Mouse (Mus musculus) cerebellum, adult 2 months (tissue): ENCODE data around the gene Tas1r2. TPM values are rescaled to one million over a fixed set of nuclear protein-coding genes. Genes with fewer than 3 reads are reported as not detected.

Source experiments
- DNase-seq, 2 experiments: peaks; one replicate each; pipeline ENCODE4 v3.0.0; 2021
- H3K27ac ChIP-seq: fragments of 200-500 bp; 2 replicates; pipeline ENCODE4 v1.5.1; 2012; ENCODE audit warnings: low read length, control low read depth, inconsistent platforms; ENCODE audit not compliant: insufficient read depth
- H3K27me3 ChIP-seq: fragments of 200-500 bp; 2 replicates; pipeline ENCODE4 v1.6.1; 2012; ENCODE audit warnings: inconsistent platforms, mild to moderate bottlenecking, low read length, moderate library complexity; ENCODE audit not compliant: control insufficient read depth, insufficient read depth
- H3K4me1 ChIP-seq: fragments of 200-500 bp; 2 replicates; pipeline ENCODE4 v1.6.1; 2011; ENCODE audit warnings: low read length; ENCODE audit not compliant: control insufficient read depth, insufficient read depth
- H3K4me3 ChIP-seq: fragments of 200-500 bp; replicated peaks from 2 replicates; pipeline ENCODE3; 2011; ENCODE audit warnings: mild to moderate bottlenecking, low read depth, low read length, control low read depth; ENCODE audit not compliant: insufficient read depth
- CTCF ChIP-seq: fragments of 200-500 bp; IDR thresholded peaks from 2 replicates; pipeline ENCODE4 v1.5.1; 2011; ENCODE audit warnings: low read depth, mild to moderate bottlenecking, control low read depth, low read length, moderate library complexity, borderline replicate concordance; ENCODE audit not compliant: insufficient read depth
- POLR2A ChIP-seq: fragments of 200-500 bp; IDR thresholded peaks from 2 replicates; pipeline ENCODE4 v1.6.1; 2011; ENCODE audit warnings: low read length, control low read depth, borderline replicate concordance; ENCODE audit not compliant: insufficient read depth
- WGBS: fragments of 180-500 bp; shearing (Covaris S2); methylation state at CpG from one replicate; pipeline ENCODE4 v1.1.7; 2018; 5-methylcytosine and 5-hydroxymethylcytosine counted together
- polyA plus RNA-seq: library from polyadenylated mRNA; depleted of rRNA; stranded (reverse); fragments of >200 nt; gene quantifications from 2 replicates; pipeline ENCODE4 v1.2.3, GENCODE M21; 2012

Tas1r2 gene
- polyA plus RNA-seq, 1 experiment: not detected

DNA sequence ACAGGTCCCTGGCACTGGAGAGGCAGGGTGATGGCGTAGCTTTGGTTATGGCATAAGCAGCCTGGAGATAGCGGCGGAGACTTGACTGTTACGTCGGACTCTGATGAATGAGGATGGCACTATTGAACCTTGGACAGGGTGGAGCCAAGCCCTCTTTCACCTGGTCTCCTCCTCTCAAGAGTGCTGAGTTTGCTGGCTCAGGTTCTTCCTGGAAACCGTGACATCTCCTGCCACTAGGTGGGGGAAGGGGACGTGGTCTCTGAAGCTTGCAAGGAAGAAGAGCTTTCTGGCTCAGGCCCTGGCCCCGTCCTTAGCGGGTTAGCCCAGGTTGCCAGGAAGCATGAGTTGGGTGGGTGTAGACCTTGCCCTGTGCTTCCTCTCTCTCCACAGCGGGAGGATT is 23.2 kb upstream of the Tas1r2 start:
- H3K4me3 ChIP-seq: no peak overlapping the region
- 74% methylated on average over 10 of the region's 10 CpGs for WGBS
- H3K27me3 ChIP-seq: no peaks in the 10 kb centered on the region
- H3K27ac ChIP-seq: no peak overlapping the region
- no peak for DNase-seq
- H3K4me1 ChIP-seq: peaks cover 5% of the 10 kb centered on the region
- no peak for TF ChIP-seq CTCF
- no peak for TF ChIP-seq POLR2A

DNA sequence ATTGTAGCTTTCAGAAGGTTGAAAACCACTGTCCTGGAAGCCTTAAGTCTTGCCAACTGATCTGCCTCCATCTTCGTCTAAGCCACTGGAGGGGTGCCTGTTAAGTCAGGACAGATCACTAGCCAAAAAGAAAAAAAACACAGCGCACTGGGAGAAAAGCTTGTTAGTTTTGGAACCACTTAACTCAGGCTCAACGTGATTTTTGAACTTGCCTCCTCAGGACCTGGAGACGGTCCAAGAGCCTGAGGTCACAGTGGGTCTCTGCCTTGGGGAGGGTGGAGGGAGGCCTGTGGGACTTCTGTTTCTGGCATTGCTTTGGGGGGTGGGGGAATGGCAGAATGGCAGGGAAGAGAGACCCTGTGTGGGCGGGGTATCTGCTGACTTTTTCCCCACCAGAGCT is 22.2 kb upstream of the Tas1r2 start:
- Histone ChIP-seq H3K27ac (no peak overlapping the region), H3K27me3 (no peaks in the 10 kb centered on the region), H3K4me3 (no peak overlapping the region), H3K4me1 (peaks cover 12% of the 10 kb centered on the region)
- TF ChIP-seq POLR2A (no peak), CTCF (no peak)
- 56% methylated on average over 5 of the region's 5 CpGs for WGBS
- no peak for DNase-seq

DNA sequence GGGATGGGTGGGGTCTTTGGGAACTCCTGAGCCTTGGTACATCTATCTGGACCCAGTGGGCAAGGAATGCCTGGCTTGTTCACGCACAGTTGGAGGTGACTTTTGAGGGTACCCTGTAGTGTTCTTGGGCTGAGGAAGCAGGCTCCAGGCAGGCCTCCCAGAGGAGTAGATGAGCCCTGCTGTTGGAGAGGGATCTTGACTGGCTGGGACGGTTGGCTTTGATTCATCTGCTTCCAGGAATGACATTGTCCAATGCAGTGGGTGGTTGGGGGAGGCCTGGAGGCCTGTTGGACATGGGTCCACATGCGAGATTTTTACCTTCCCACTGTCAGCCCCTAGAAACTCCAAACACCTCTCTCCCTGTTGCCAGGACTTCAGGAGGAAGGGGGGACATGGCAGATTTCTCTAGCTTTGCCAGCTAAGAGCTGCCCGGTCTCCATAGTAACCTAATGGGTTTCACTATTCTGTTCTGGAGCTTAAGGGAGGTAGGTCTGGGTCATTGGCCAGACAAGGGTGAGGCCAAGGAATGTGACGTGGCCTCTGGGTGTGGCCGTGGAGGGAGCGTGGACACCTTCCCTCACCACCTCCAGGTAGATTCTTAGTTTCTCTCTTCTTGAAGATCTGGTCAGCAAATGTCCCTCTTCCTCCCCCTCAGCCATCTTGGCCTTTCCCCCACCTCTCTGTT is 21.6 kb upstream of the Tas1r2 start:
- DNase-seq: no peak
- WGBS: 76% methylated on average over 7 of the region's 7 CpGs
- Histone ChIP-seq H3K27me3 (no peaks in the 10 kb centered on the region), H3K4me3 (no peak overlapping the region), H3K4me1 (peaks cover 12% of the 10 kb centered on the region), H3K27ac (no peak overlapping the region)
- no peak for TF ChIP-seq CTCF
- TF ChIP-seq POLR2A: no peak

DNA sequence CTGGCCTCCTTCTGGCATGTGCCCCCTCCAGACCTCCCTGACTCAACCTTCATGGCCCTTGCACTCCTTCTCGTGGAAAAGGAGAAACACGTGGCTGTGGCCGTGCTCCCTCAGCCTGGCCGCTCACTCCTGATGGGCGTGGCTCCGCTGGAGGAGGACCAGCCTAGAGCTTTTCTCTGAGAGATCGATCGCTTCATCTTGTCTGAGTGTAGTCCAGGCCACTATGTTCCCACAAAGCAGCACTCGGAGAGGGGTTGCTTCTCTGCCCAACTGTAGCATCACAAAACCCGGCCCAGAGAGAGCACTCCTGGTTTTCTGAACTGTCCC is 21.1 kb upstream of the Tas1r2 start:
- 69% methylated on average over 10 of the region's 10 CpGs for WGBS
- DNase-seq: no peak
- Histone ChIP-seq H3K27me3 (no peaks in the 10 kb centered on the region), H3K27ac (no peak overlapping the region), H3K4me1 (peaks cover 12% of the 10 kb centered on the region), H3K4me3 (no peak overlapping the region)
- TF ChIP-seq POLR2A (no peak), CTCF (no peak)

DNA sequence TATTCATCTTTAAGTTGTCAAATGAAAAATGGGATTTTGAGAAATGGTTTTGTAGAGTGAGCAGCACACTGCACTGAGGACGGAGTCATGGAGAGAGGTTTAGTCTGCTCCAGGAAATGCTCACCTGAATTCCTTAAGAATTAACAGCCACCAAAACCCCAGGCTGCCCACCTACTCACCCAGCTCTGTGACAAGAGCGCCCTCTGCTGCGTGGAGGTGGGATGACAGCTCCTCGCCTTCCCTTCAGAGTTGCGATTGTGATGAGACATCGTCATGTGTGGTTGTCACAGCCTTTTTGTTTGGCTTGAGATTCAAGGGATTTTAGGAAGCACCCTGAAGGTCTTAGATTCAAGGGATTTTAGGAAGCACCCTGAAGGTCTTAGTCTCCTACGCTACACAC is 17.0 kb upstream of the Tas1r2 start:
- TF ChIP-seq POLR2A (no peak), CTCF (peak; percentile 99)
- H3K27ac ChIP-seq: no peak overlapping the region
- DNase-seq: peak; percentile 54 to 82
- H3K4me3 ChIP-seq: no peak overlapping the region
- no peaks in the 10 kb centered on the region for H3K27me3 ChIP-seq
- H3K4me1 ChIP-seq: peaks cover 7% of the 10 kb centered on the region; the same call in 1 of the 2 replicates
- 28% methylated on average over 7 of the region's 7 CpGs for WGBS

DNA sequence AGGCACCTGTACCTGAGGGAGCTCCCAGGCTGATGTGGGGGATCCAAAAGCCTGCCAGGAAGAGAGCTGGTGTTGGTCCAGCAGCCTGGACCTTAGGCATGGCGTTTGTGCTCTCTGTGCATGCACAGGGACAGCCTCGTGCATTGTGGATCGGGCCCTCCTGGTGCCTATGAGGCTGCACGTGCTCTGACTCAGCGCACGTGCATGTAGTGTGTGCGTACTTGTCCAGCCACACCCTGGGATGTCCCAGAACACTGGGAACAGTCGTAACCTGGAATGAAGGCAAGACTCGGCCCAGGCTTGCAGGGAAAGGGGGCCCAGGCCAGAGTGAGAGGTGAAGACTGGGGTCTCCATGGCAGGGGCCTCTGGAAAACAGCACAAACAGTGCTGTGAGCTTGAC is 15.5 kb upstream of the Tas1r2 start:
- H3K4me3 ChIP-seq: no peak overlapping the region
- no peak for DNase-seq
- no peak overlapping the region for H3K27ac ChIP-seq
- no peaks in the 10 kb centered on the region for H3K27me3 ChIP-seq
- TF ChIP-seq CTCF (no peak), POLR2A (no peak)
- WGBS: 90% methylated on average over 9 of the region's 9 CpGs
- H3K4me1 ChIP-seq: peaks cover 7% of the 10 kb centered on the region; the same call in 1 of the 2 replicates

DNA sequence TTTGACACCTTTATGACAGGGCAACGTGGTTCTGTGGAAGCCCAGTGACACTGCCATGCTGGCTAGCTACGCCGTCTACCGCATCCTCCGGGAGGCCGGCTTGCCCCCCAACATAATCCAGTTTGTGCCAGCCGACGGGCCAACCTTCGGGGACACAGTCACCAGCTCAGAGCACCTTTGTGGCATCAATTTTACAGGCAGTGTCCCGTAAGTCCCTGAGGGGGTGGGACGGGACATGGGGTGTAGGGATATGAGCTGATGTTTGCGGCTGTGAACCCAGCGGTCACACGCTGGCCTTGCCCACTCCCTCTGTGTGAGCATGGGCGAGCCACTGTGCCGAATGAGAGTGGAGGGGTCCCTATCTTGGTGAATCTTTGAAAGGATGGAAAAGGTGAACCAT is 15.0 kb upstream of the Tas1r2 start:
- Histone ChIP-seq H3K27me3 (no peaks in the 10 kb centered on the region), H3K4me1 (peaks cover 7% of the 10 kb centered on the region; the same call in 1 of the 2 replicates), H3K4me3 (no peak overlapping the region), H3K27ac (no peak overlapping the region)
- TF ChIP-seq POLR2A (no peak), CTCF (no peak)
- 93% methylated on average over 16 of the region's 16 CpGs for WGBS
- DNase-seq: no peak

DNA sequence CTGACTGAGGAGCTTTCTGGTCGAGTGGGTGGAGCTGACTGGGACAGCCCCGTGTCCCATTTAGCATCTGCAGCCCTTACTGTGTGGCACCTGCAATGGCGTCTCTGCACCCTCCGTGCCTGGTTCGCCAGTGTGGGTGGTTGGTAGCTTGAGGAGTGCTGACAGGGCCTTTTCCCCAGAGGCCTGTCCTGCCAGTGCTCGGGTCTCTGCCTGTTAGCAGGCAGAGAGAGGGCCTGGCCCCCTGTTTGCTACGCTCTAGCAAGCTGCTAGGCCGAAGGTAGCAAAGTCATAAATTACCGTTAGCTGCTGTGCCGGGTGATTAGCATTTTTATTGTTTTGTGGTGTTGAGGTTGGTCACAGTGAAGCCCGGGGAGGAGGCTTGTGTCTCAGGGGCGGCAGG is 13.5 kb upstream of the Tas1r2 start:
- Histone ChIP-seq H3K4me1 (peaks cover 7% of the 10 kb centered on the region; the same call in 1 of the 2 replicates), H3K27ac (no peak overlapping the region), H3K4me3 (no peak overlapping the region), H3K27me3 (no peaks in the 10 kb centered on the region)
- 72% methylated on average over 12 of the region's 12 CpGs for WGBS
- no peak for DNase-seq
- TF ChIP-seq CTCF (no peak), POLR2A (no peak)

DNA sequence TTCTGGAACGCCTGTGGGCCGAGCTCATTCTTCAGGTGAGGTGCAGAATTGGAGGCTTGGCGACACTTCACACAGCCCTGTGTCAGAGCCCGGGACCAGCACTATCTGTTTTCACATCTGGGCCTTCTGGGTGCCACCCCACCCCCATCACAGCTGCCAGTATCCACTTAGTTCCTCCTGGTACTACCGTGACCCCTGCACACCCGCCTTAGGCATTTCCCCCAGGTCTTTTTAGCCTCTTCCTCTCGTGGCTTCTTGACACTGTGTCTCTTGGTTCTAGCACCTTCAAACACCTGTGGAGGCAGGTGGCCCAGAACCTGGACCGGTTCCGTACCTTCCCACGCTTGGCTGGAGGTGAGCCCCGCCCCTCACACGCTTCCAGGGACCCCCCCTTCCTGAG is 13.0 kb upstream of the Tas1r2 start:
- TF ChIP-seq POLR2A (no peak), CTCF (no peak)
- DNase-seq: no peak
- Histone ChIP-seq H3K4me3 (no peak overlapping the region), H3K4me1 (peaks cover 6% of the 10 kb centered on the region; the same call in 1 of the 2 replicates), H3K27me3 (no peaks in the 10 kb centered on the region), H3K27ac (no peak overlapping the region)
- 88% methylated on average over 12 of the region's 12 CpGs for WGBS
